Mouse (Mus musculus) neural tube, embryonic 12.5 days (tissue): Measurements from ENCODE around the gene Rap1a. TPM values are rescaled to one million over a fixed set of nuclear protein-coding genes. Genes with fewer than 3 reads are reported as not detected.
"Not testable (repeated sequence)": the region's sequence is repeated elsewhere in the genome, so short reads cannot be mapped to it uniquely, and the experiment has no call there.

Experiments
- ATAC-seq: fragments of 200-750 bp; cut with Nextera tagmentation; 2 replicates; pipeline ENCODE4 v1.8.0; 2017; ENCODE audit warnings: low read depth, mild to moderate bottlenecking, moderate TSS enrichment, moderate library complexity; ENCODE audit not compliant: low FRiP score
- H3K27ac ChIP-seq: fragments of 300-500 bp; sonication (generic); 2 replicates; pipeline ENCODE4 v1.5.1; 2016
- H3K27me3 ChIP-seq: fragments of 300-500 bp; sonication (generic); replicated peaks from 2 replicates; pipeline ENCODE4 v1.6.1; 2016; ENCODE audit warnings: mild to moderate bottlenecking
- H3K36me3 ChIP-seq: fragments of 300-500 bp; sonication (generic); 2 replicates; pipeline ENCODE4 v1.6.1; 2016; ENCODE audit warnings: mild to moderate bottlenecking
- H3K4me1 ChIP-seq: fragments of 300-500 bp; sonication (generic); 2 replicates; pipeline ENCODE4 v1.6.1; 2016
- H3K4me2 ChIP-seq: fragments of 300-500 bp; sonication (generic); replicated peaks from 2 replicates; pipeline ENCODE4 v1.6.1; 2016; ENCODE audit warnings: mild to moderate bottlenecking
- H3K4me3 ChIP-seq: fragments of 300-500 bp; sonication (generic); 2 replicates; pipeline ENCODE4 v1.5.1; 2016
- H3K9ac ChIP-seq: fragments of 300-500 bp; sonication (generic); 2 replicates; pipeline ENCODE4 v1.6.1; 2016; ENCODE audit warnings: mild to moderate bottlenecking
- H3K9me3 ChIP-seq: fragments of 300-500 bp; sonication (generic); 2 replicates; pipeline ENCODE4 v1.6.1; 2016; ENCODE audit warnings: mild to moderate bottlenecking
- WGBS: fragments of 180-500 bp; shearing (Covaris S2); methylation state at CpG from one replicate; pipeline ENCODE4 v1.1.7; 2016; 5-methylcytosine and 5-hydroxymethylcytosine counted together
- polyA plus RNA-seq: library from polyadenylated mRNA; unstranded; fragments of >200 nt; fragmentation: Nextera tagmentation; extraction: Ambion mirVana; gene quantifications from 2 replicates; pipeline ENCODE4 v1.2.1, GENCODE M21; 2016

The Rap1a gene
- polyA plus RNA-seq, 1 experiment from 2014 or later: 76.9 TPM

DNA sequence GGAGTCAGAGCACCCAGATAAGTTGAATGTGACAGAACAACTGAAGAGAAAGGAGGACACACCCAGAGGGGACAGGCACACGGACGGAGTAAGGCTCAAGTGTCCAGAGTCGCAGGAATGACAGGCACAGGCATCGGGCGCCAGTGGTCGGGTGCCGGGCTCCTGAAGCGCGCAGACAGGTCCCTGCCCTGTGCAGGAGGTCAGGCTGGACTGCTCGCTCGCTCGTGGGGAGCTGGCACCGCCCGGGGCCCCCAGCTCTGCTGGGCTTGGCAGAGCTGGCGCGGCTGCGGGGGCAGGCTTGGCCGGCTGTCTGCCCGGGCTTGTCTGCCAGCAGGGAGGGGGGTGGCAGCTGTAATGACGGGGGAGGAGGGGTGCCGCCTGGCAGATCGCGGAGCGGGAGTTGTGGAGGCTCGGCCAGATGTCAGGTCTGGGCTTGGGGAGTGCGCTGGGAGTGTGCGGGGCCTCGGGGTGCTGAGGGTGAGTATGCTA is 96.0 kb downstream of the Rap1a start:
- Histone ChIP-seq H3K27me3 (peaks cover 35% of the 10 kb centered on the region), H3K4me3 (peak overlapping the region; percentile 56), H3K36me3 (no peaks in the 10 kb centered on the region), H3K4me2 (peak overlapping the region; percentile 100), H3K9me3 (no peaks in the 10 kb centered on the region), H3K9ac (peak overlapping the region; percentile 69), H3K4me1 (peaks cover 16% of the 10 kb centered on the region), H3K27ac (no peak overlapping the region)
- peak; percentile 76 for ATAC-seq
- under 1% methylated on average over 28 of the region's 28 CpGs for WGBS

DNA sequence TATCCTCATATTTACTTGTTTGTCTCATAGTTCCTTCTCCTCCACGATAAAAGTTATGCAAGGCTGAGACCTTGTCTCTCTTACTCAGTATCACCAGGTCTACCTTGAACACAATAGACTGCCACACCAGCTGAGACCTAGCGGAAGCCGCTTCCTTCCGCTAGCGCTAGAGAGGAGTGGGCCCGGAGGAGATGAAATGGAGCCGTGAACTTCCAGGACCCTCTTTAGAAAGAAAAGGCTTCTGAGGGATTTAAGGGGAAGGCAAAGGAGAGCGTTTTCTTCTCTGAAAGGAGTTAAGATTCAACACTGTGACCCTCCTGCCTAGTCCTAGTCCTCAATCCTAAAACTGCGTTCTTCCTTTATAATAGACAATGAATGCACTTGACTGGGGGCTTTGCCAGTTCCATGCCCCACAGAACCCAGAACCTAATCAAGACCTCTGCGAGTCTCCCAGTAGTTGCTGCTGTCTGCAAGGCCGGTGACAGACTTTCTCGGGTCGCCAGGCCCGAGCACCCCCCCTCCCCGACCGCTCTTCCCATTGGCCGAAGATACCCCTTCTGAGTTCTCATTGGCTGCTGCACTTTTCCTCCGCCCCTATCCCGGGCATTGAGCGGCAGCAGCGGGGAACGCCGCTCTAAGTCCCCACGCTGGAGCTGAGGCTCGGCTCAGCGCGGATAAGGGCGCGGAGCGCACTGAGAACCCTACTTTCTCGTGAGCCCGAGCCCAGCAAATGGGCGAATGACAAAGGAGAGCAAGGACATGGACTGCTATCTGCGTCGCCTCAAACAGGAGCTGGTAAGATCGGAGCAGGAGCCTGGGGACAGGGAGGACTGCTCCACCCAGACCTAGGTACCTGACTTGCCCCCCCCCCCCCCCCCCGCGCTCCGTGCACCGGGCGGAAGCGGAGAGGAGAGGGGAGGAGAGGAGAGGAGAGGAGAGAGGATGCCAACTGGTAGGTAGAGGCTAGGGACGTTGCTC is 96.8 kb downstream of the Rap1a start, which contains the start of gene Inka2:
TSS of gene Inka2 (plus strand) at position 569 of the 978 bp plus-strand sequence.
- peaks cover 16% of the 10 kb centered on the region for H3K4me1 ChIP-seq
- peak; percentile 98 for ATAC-seq
- H3K36me3 ChIP-seq: no peaks in the 10 kb centered on the region
- H3K27me3 ChIP-seq: peaks cover 35% of the 10 kb centered on the region
- peak within 1 kb of the TSS; percentile 100 for H3K4me2 ChIP-seq
- peak within 1 kb of the TSS; percentile 56 for H3K4me3 ChIP-seq
- WGBS: 2% methylated on average over 39 of the region's 43 CpGs
- peak within 1 kb of the TSS; percentile 69 for H3K9ac ChIP-seq
- H3K9me3 ChIP-seq: no peaks in the 10 kb centered on the region
- no peak within 1 kb of the TSS for H3K27ac ChIP-seq

GRCm38 (mm10) chr3:105703571-105703970 is 97.6 kb downstream of the Rap1a start:
- H3K36me3 ChIP-seq: no peaks in the 10 kb centered on the region
- peak overlapping the region; percentile 100; the same call in 1 of the 2 replicates for H3K4me2 ChIP-seq
- H3K4me1 ChIP-seq: peaks cover 16% of the 10 kb centered on the region
- ATAC-seq: no peak
- peaks cover 35% of the 10 kb centered on the region for H3K27me3 ChIP-seq
- H3K9ac ChIP-seq: no peak overlapping the region
- 47% methylated on average over 6 of the region's 6 CpGs for WGBS
- H3K4me3 ChIP-seq: no peak overlapping the region
- H3K27ac ChIP-seq: no peak overlapping the region
- H3K9me3 ChIP-seq: no peaks in the 10 kb centered on the region

DNA sequence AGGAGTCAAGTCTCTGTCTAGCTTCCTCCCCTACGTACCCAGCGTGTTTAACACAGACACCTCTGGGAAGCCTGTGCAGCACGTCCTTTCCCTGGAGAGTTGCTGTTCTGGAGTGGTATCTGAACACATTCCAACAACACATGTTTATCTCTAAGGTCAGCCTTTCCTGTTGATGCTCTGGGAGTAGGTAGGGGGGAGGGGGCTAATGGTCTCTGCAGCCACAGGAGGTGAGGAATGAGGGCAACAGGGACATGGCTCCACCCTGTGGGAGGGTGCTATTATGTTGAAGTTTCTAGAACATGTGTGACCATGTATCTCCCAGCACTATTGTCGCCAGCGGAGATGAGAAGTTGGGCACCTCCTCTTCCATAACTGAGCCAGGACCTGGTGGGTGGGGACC is 99.7 kb downstream of the Rap1a start:
- no peak for ATAC-seq
- peaks cover 22% of the 10 kb centered on the region for H3K4me1 ChIP-seq
- H3K9ac ChIP-seq: no peak overlapping the region
- H3K27me3 ChIP-seq: peaks cover 32% of the 10 kb centered on the region
- no peak overlapping the region for H3K4me2 ChIP-seq
- H3K36me3 ChIP-seq: no peaks in the 10 kb centered on the region
- H3K27ac ChIP-seq: no peak overlapping the region
- no peaks in the 10 kb centered on the region for H3K9me3 ChIP-seq
- no peak overlapping the region for H3K4me3 ChIP-seq
- WGBS: 69% methylated on average over 5 of the region's 5 CpGs

DNA sequence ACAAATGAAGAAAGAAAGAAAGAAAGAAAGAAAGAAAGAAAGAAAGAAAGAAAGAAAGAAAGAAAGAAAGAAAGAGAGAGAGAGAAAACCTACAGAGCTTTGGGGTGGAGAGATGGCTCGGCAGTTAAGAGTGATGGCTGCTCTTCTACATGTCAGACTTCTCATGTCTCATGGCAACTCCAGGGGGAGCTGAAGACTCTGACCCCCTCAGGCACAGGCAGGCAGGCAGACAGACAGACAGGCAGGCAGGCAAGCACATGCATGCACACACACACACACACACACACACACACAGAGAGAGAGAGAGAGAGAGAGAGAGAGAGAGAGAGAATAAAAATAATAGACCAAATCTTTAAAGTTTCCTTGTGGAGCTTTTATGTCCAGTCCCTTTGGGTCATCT is 100.3 kb downstream of the Rap1a start:
- not testable (repeated sequence) for ATAC-seq, H3K27ac ChIP-seq, H3K36me3 ChIP-seq, H3K9me3 ChIP-seq, H3K9ac ChIP-seq, H3K4me2 ChIP-seq, H3K4me3 ChIP-seq
- peaks cover 28% of the 10 kb centered on the region for H3K4me1 ChIP-seq
- H3K27me3 ChIP-seq: peaks cover 26% of the 10 kb centered on the region
- 42% methylated on average over 1 of the region's 1 CpGs for WGBS

DNA sequence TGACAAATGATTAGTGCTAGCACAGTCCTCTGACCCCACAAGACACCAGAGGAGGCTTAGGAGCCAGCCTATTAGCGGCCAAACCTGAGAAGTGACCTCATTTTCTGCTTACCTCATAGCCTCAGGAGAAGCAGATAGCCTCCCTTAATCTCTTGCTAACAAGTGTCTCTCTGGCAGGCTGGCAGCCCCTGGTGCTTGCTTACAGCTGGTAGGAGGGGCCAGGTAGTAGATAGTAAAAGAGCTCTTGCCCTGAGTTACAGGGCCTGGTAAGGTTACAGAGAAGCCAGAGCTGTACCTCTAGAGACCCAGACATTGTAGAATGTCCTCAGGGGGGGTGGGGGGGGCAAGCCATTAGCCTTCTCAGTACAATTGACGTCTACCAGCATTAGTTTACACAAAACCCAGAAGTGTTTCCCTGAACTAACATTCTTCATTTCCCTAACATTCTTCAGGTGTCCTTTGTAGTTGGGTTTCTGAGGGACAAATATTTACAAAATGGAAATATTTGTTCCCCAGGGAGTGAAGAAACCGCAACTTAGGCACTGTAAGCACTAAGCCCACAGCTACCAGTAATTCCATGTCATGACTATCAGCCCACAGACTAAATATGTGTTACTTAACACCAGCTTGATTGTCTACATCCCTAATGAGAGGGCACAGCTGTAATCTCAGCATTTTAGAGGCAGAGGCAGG is 101.7 kb downstream of the Rap1a start:
- H3K4me2 ChIP-seq: no peak overlapping the region
- ATAC-seq: no peak
- H3K4me1 ChIP-seq: peaks cover 31% of the 10 kb centered on the region
- no peak overlapping the region for H3K4me3 ChIP-seq
- no peaks in the 10 kb centered on the region for H3K9me3 ChIP-seq
- H3K27me3 ChIP-seq: peaks cover 18% of the 10 kb centered on the region
- 62% methylated on average over 3 of the region's 3 CpGs for WGBS
- H3K9ac ChIP-seq: no peak overlapping the region
- H3K36me3 ChIP-seq: no peaks in the 10 kb centered on the region
- H3K27ac ChIP-seq: no peak overlapping the region

GRCm38 (mm10) chr3:105698311-105698710 is 102.8 kb downstream of the Rap1a start:
- 74% methylated on average over 1 of the region's 1 CpGs for WGBS
- no peak for ATAC-seq
- no peak overlapping the region for H3K4me3 ChIP-seq
- H3K27me3 ChIP-seq: peaks cover 13% of the 10 kb centered on the region
- no peak overlapping the region for H3K9ac ChIP-seq
- no peak overlapping the region for H3K4me2 ChIP-seq
- no peaks in the 10 kb centered on the region for H3K36me3 ChIP-seq
- peaks cover 26% of the 10 kb centered on the region for H3K4me1 ChIP-seq
- H3K9me3 ChIP-seq: no peaks in the 10 kb centered on the region
- no peak overlapping the region for H3K27ac ChIP-seq

- ATAC-seq: no peak
- no peak overlapping the region for H3K27ac ChIP-seq
- 74% methylated on average over 5 of the region's 5 CpGs for WGBS
Measured at GRCm38 (mm10) chr3:105697148-105697441, 104.0 kb downstream of the Rap1a start.

DNA sequence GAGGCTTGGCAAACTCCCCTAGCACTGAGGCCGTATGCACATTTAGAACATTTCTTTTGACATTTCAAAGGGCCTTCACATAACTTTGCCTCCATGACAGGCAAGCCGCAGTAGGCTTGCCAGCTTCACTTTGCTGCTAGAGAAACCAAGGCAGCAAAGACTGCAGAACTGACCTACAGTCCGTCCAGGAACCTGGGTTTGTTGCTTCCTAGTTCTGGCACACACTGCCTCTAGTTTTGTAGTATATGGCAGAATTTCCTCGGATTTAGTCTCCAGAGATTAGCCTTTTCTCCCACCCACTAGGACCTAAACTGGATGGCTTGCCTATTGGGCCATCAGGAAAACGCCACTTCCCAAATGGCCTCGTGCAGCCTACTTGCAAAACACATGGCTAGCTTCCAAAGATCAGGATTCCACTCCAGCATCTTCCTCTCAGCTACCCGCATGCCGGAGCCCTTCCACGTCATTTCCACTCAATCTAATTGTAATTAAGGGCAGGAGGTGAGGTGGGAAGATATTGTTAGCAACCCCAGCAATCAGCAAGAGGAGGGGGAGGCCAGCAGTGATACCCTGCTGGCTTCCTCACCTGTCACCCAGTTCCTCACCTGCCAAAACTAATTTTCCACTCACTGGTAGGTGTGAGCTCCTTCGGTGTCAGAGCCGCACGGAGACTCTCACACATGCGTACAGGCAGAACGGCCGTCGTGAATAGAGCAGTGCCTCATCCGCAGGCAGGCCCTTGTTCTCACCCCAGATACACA is 104.6 kb downstream of the Rap1a start:
- Histone ChIP-seq H3K27ac (no peak overlapping the region), H3K36me3 (no peaks in the 10 kb centered on the region), H3K9ac (no peak overlapping the region), H3K27me3 (peaks cover 6% of the 10 kb centered on the region; the same call in 1 of the 2 replicates), H3K4me2 (peak overlapping the region; percentile 44), H3K4me3 (no peak overlapping the region), H3K9me3 (no peaks in the 10 kb centered on the region), H3K4me1 (peaks cover 26% of the 10 kb centered on the region)
- WGBS: 77% methylated on average over 17 of the region's 17 CpGs
- no peak for ATAC-seq

More at GRCm38 (mm10) chr3:105697148-105697441, 104.0 kb downstream of the Rap1a start:
- no peak overlapping the region for H3K4me2 ChIP-seq
- H3K36me3 ChIP-seq: no peaks in the 10 kb centered on the region
- no peak overlapping the region for H3K9ac ChIP-seq
- H3K27me3 ChIP-seq: peaks cover 6% of the 10 kb centered on the region; the same call in 1 of the 2 replicates
- no peak overlapping the region for H3K4me3 ChIP-seq
- peaks cover 26% of the 10 kb centered on the region for H3K4me1 ChIP-seq
- H3K9me3 ChIP-seq: no peaks in the 10 kb centered on the region

DNA sequence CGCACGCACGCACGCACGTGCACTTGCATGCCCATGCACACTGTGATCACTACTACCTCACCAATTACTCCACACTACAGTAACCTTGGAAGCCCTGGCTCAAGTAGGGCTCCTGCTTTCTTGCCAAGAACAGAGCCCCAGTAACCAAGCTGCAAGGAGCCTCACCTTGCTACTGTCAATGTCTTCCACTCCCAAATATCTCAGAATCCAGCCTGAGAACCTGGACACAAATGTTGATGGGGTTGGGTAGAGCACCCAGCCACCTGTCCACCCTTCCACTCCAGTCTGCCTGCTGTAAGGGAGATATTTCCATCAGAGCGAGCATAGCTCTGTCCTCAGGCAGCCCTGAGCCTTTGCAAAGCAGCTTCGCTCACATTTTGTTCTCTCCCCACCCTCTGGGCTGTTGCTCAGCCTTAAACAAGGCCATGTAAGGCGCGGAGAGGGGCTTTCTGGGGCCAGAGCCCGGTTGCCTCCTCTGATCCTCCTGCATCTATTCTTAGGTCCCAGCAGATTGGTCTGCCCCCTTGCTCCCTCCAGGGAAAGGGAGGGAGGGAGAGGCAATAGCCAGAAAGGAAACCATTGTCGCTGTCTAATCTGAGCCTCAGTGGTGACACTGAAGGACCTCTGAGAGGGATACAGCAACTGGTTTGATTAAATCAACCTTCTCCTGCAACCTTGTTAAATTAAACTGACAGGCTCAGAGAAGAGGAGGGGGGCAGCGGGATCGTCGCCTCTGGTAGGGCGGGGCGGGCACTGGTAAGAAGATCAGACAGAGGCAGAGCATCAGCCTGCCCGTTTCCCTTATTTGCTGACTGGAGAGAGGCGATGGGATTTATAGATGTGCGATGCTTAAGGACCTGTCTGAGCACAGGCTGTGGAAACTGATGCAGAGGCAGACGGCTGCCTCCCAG is 105.4 kb downstream of the Rap1a start:
- no peak overlapping the region for H3K4me3 ChIP-seq
- H3K36me3 ChIP-seq: no peaks in the 10 kb centered on the region
- peak overlapping the region; percentile 23; the same call in 1 of the 2 replicates for H3K9ac ChIP-seq
- H3K27ac ChIP-seq: no peak overlapping the region; the same call in 1 of the 2 replicates
- peaks cover 26% of the 10 kb centered on the region for H3K4me1 ChIP-seq
- 37% methylated on average over 20 of the region's 20 CpGs for WGBS
- peak overlapping the region; percentile 44 for H3K4me2 ChIP-seq
- H3K27me3 ChIP-seq: peaks cover 3% of the 10 kb centered on the region; the same call in 1 of the 2 replicates
- no peaks in the 10 kb centered on the region for H3K9me3 ChIP-seq
- peak; percentile 48; the same call in 1 of the 2 replicates for ATAC-seq
